Comparison of ENCODE assay signal across 11 mouse cellular contexts in the genomic region with DNA sequence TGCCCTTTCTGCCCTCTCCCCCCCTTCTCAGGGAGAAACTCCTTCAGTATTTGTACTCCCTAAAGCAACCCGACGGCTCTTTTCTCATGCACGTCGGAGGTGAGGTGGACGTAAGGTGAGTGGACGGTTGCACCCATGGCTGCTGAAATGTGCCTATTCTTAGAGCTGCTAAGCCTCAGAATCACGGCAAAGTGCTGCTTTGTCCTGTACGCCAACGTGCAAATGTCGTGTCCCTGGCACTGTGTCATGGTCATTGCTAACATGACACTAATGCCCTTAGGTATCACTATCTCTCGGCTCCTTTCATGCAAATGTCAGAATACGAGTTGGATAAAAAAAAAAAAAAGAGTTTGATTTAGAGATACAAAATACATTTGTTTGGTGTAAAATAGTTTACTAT.
"Had no signal": no experiment of that assay in that cellular context is flagged by ENCODE, and none has a peak within 500 bp of the region (broad histone marks: within the 10 kb centered on the region; RNA-seq: fewer than 3 reads in every experiment).

No protein-coding gene starts in this region.

- DNase-seq: lung, adult 18-20 months; lung, embryonic 14.5 days; lung, postnatal 10 days; lung, postnatal 4 days; midbrain, embryonic 14.5 days; retina, postnatal 1 day; right cerebral cortex, adult 18-20 months; right cerebral cortex, postnatal 14 days; spleen, adult 18-20 months; thymus, adult 18-20 months; thymus, postnatal 14 days had no signal
